In the genomic region with DNA sequence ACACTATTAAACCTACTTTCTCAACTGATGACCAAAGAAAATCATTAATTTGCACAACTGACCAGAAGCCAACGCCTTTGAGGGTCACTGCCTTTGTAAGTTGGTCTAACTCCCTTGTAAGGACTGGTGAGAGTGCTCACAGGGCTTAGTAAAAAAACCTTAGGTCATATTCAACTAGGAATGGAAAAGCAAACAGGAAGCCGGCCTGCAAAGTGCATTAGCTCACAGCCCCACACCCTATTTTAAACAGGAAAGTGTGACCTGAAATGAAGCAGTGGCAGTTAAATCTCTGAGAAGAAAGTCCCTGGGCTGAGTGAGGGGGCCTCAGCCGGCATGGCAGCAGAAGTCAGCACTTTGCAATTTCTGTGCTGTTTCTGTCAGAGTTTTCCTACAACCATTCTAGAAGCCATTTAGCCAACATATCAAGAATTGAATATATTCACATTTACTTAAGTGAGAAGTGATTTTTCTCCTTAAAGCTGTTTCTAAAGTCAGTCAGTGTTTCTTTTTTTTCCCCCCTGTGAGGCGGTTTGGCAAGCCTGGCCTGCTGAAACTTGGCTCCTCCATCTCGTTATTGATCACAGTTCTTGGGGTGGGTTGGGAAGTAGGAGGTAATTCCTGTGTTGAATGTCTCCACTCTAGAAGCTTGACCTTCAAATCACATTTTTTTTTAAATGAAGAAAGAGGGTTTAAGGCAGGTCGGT, we compare ENCODE assay signal across 10 mouse cellular contexts.
DNase-seq lines count a peak whose midpoint lies in the region; ATAC-seq and TF ChIP-seq lines count a peak whose summit lies in the region.
"Had no signal": no experiment of that assay in that cellular context is flagged by ENCODE, and none has a peak within 500 bp of the region (broad histone marks: within the 10 kb centered on the region; RNA-seq: fewer than 3 reads in every experiment).

No protein-coding gene starts in this region.

- ATAC-seq in frontal cortex, adult (ENCODE audit: low TSS enrichment), result peak; percentile 66
- ATAC-seq in heart, embryonic 16.5 days (replicated peaks; ENCODE audit: extremely low read depth, insufficient read depth, low FRiP score), result peak; percentile 58; the same call in 1 of the 2 replicates
- no peak for ATAC-seq in liver, postnatal 0 days
- ATAC-seq: Patski had no signal

- no peaks in the 10 kb centered on the region for H3K27me3 ChIP-seq in heart, embryonic 16.5 days (ENCODE audit: control insufficient read depth, insufficient read depth, low read length)
- H3K27me3 ChIP-seq in liver, postnatal 0 days (ENCODE audit: insufficient read depth, low read length), result no peaks in the 10 kb centered on the region
- H3K27me3 ChIP-seq: Patski had no signal

- no peak for TF ChIP-seq EP300 in liver, postnatal 0 days (IDR thresholded peaks at IDR 0.05; ENCODE audit: low read depth)

- no peak for DNase-seq in frontal cortex, postnatal 10 days (ENCODE audit: low spot score in 2 of 2)
- peak; percentile 42 for DNase-seq in 416B (ENCODE audit: low read depth)
- DNase-seq in liver, postnatal 0 days, result no peak
- no peak for DNase-seq in testis, postnatal 14 days (ENCODE audit: low spot score)
- no peak for DNase-seq in left cerebral cortex, postnatal 36 days (ENCODE audit: low spot score in 2 of 2)
- DNase-seq in cerebellum, postnatal 25 days, result no peak
- DNase-seq: gastrocnemius, postnatal 10 days had no signal

- H3K9ac ChIP-seq in heart, embryonic 16.5 days (ENCODE audit: low read length), result peak overlapping the region; percentile 1; the same call in 1 of the 2 replicates
- no peak overlapping the region for H3K9ac ChIP-seq in liver, postnatal 0 days (replicated peaks)

- H3K9me3 ChIP-seq in heart, embryonic 16.5 days (replicated peaks; ENCODE audit: control insufficient read depth, low read length), result peaks cover 3% of the 10 kb centered on the region; the same call in 1 of the 2 replicates
- no peaks in the 10 kb centered on the region; the same call in 1 of the 2 replicates for H3K9me3 ChIP-seq in liver, postnatal 0 days (ENCODE audit: low read length)

- no peaks in the 10 kb centered on the region for H3K36me3 ChIP-seq in heart, embryonic 16.5 days (ENCODE audit: control insufficient read depth, insufficient read depth)
- no peaks in the 10 kb centered on the region for H3K36me3 ChIP-seq in liver, postnatal 0 days (replicated peaks; ENCODE audit: insufficient read depth, low read length)

- peak overlapping the region; percentile 58 for H3K27ac ChIP-seq in heart, embryonic 16.5 days (ENCODE audit: low read length)
- peak overlapping the region; percentile 66 for H3K27ac ChIP-seq in liver, postnatal 0 days (ENCODE audit: low read depth)

- intact Hi-C loops in left cerebral cortex, postnatal 36 days (cut with DNase I), result no loop called here

- 44% methylated on average over 6 of the region's 6 CpGs for WGBS in heart, embryonic 16.5 days
- WGBS in liver, postnatal 0 days (ENCODE audit: insufficient replicate concordance), result 41% methylated on average over 6 of the region's 6 CpGs

- H3K4me1 ChIP-seq in heart, embryonic 16.5 days (ENCODE audit: control insufficient read depth, insufficient read depth, low read length), result peaks cover 10% of the 10 kb centered on the region; the same call in 1 of the 2 replicates
- peaks cover 4% of the 10 kb centered on the region; the same call in 1 of the 2 replicates for H3K4me1 ChIP-seq in liver, postnatal 0 days (ENCODE audit: insufficient read depth)

- no peak for TF ChIP-seq CTCF in liver, postnatal 0 days (IDR thresholded peaks at IDR 0.05; ENCODE audit: low read depth)

- H3K4me3 ChIP-seq in heart, embryonic 16.5 days (ENCODE audit: low read length), result no peak overlapping the region
- no peak overlapping the region for H3K4me3 ChIP-seq in liver, postnatal 0 days (ENCODE audit: low read depth, low read length)

- no peak overlapping the region for H3K4me2 ChIP-seq in heart, embryonic 16.5 days (ENCODE audit: low read depth, low read length)
- no peak overlapping the region for H3K4me2 ChIP-seq in liver, postnatal 0 days (ENCODE audit: low read depth, low read length)
